Mouse (Mus musculus): ENCODE data around the gene Bola1. TPM values are rescaled to one million over a fixed set of nuclear protein-coding genes. Genes with fewer than 3 reads are reported as not detected.

Gene Bola1
- total and polyA plus RNA-seq, 3 experiments, result 22.6 to 36.0 (median 28.7) TPM

DNA sequence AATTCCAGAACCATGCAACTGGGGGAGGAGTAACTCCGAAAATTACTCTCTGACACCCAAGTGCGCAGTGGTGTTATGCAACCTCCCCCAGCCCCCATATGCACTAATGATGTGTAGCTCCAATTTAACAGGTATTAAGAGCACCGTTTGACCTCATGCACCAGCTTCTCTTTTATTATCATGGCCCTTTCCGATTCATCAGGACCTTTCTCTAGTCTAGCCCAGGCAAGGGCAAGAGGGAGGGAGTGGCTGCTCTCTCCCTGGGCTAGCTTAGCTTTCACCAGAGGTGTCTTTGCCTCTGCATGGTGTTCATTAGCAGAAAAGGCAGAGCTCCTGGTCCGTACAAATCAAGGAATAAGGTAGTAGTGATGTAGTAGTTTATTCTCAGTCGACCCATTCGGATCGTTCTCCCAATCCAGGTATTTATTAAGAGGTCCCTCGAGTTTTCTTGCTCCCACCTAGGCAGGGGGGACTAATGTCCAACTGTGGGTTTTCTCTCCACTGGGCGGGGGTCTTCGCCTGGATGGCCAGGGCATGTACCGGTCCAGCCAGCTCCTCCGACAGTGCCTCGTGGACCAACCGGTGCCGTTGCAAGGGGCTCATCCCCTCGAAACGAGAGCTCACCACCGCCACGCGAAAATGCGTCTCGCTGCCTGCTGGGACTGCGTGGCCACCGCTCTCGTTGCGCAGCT is 22.9 kb downstream of the Bola1 start:
- Histone ChIP-seq H3K27ac (peak overlapping the region; percentile 91), H3K4me3 (peak overlapping the region; percentile 70)
- intact Hi-C loops (cut with DNase I), result no loop called here

DNA sequence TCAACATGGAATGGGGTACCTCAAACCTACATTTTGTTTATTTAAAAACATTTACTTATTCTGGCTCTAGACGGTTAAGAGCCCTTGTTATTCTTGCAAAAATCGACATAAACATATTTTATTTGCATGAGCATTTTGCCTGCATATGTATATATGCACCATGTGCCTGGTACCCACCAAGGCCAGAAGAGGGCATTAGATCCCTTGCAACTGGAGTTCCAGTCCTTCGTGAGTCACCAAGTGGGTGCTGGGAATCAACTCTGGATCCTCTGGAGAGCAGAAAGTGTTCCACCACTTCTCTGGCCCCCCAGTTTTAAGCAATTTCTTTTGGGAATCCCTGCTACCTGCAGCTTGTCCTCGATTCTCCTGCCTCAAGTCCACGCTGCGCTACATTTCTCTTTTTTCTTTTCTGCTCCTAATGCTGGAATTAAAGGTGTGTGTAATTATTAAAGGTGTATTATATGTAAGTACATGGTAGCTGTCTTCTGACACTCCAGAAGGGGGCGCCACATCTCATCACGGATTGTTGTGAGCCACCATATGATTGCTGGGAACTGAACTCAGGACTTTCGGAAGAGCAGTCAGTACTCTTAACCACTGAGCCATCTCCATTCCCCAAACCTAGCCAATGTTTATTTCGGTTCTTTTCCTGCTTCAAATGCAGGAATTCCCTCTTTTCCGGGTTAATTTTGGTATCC is 23.7 kb downstream of the Bola1 start:
- no peak overlapping the region for H3K4me3 ChIP-seq
- intact Hi-C loops (cut with DNase I), result no loop called here
- H3K36me3 ChIP-seq (ENCODE audit: control insufficient read depth, insufficient read depth, low read length), result no peaks in the 10 kb centered on the region
- TF ChIP-seq POLR2A (IDR thresholded peaks at IDR 0.05; ENCODE audit: insufficient read depth, low read depth, low read length) (0 out of 2 replicates have a peak, but pooled peaks have one; percentile 29), EP300 (IDR thresholded peaks at IDR 0.05; ENCODE audit: insufficient read depth, low read depth, low read length) (no peak), CTCF (IDR thresholded peaks at IDR 0.05) (peak; percentile 41)
- H3K27me3 ChIP-seq (ENCODE audit: control insufficient read depth, insufficient read depth, low read length), result no peaks in the 10 kb centered on the region
- DNase-seq, result no peak
- no peak overlapping the region for H3K27ac ChIP-seq
- H3K4me1 ChIP-seq (ENCODE audit: control insufficient read depth, insufficient read depth, low read length), result no peaks in the 10 kb centered on the region
- no peaks in the 10 kb centered on the region for H3K79me2 ChIP-seq (replicated peaks; ENCODE audit: control insufficient read depth, insufficient read depth, low read length)
- H3K9ac ChIP-seq (ENCODE audit: low read depth, low read length), result no peak overlapping the region
- WGBS, result 92% methylated on average over 11 of the region's 11 CpGs

More for the DNA sequence above, 22.9 kb downstream of the Bola1 start:
- TF ChIP-seq CTCF (IDR thresholded peaks at IDR 0.05), result no peak
- TF ChIP-seq POLR2A (IDR thresholded peaks at IDR 0.05; ENCODE audit: insufficient read depth, low read depth, low read length), result no peak
- TF ChIP-seq EP300 (IDR thresholded peaks at IDR 0.05; ENCODE audit: insufficient read depth, low read depth, low read length), result no peak
- Histone ChIP-seq H3K9ac (ENCODE audit: low read depth, low read length) (peak overlapping the region; percentile 80), H3K27me3 (ENCODE audit: control insufficient read depth, insufficient read depth, low read length) (no peaks in the 10 kb centered on the region), H3K79me2 (replicated peaks; ENCODE audit: control insufficient read depth, insufficient read depth, low read length) (no peaks in the 10 kb centered on the region), H3K36me3 (ENCODE audit: control insufficient read depth, insufficient read depth, low read length) (no peaks in the 10 kb centered on the region), H3K4me1 (ENCODE audit: control insufficient read depth, insufficient read depth, low read length) (no peaks in the 10 kb centered on the region)
- no peak for DNase-seq
- WGBS, result 19% methylated on average over 27 of the region's 27 CpGs

- intact Hi-C loops (cut with DNase I), result no loop called here
- Histone ChIP-seq H3K36me3 (ENCODE audit: control insufficient read depth, insufficient read depth, low read length) (no peaks in the 10 kb centered on the region), H3K27me3 (ENCODE audit: control insufficient read depth, insufficient read depth, low read length) (no peaks in the 10 kb centered on the region), H3K79me2 (replicated peaks; ENCODE audit: control insufficient read depth, insufficient read depth, low read length) (no peaks in the 10 kb centered on the region), H3K9ac (ENCODE audit: low read depth, low read length) (no peak overlapping the region), H3K27ac (no peak overlapping the region), H3K4me3 (no peak overlapping the region), H3K4me1 (ENCODE audit: control insufficient read depth, insufficient read depth, low read length) (no peaks in the 10 kb centered on the region)
- no peak for DNase-seq
- no peak for TF ChIP-seq POLR2A (IDR thresholded peaks at IDR 0.05; ENCODE audit: insufficient read depth, low read depth, low read length)
- TF ChIP-seq EP300 (IDR thresholded peaks at IDR 0.05; ENCODE audit: insufficient read depth, low read depth, low read length), result no peak
- TF ChIP-seq CTCF (IDR thresholded peaks at IDR 0.05), result no peak
- WGBS, result 87% methylated on average over 10 of the region's 10 CpGs
Measured at GRCm38 (mm10) chr3:96194966-96195365, 24.5 kb downstream of the Bola1 start.

- Histone ChIP-seq H3K27me3 (ENCODE audit: control insufficient read depth, insufficient read depth, low read length) (no peaks in the 10 kb centered on the region), H3K27ac (no peak overlapping the region), H3K4me1 (ENCODE audit: control insufficient read depth, insufficient read depth, low read length) (no peaks in the 10 kb centered on the region), H3K4me3 (no peak overlapping the region), H3K9ac (ENCODE audit: low read depth, low read length) (no peak overlapping the region), H3K79me2 (replicated peaks; ENCODE audit: control insufficient read depth, insufficient read depth, low read length) (no peaks in the 10 kb centered on the region), H3K36me3 (ENCODE audit: control insufficient read depth, insufficient read depth, low read length) (no peaks in the 10 kb centered on the region)
- intact Hi-C loops (cut with DNase I), result no loop called here
- 44% methylated on average over 12 of the region's 12 CpGs for WGBS
- no peak for DNase-seq
- no peak for TF ChIP-seq CTCF (IDR thresholded peaks at IDR 0.05)
- TF ChIP-seq POLR2A (IDR thresholded peaks at IDR 0.05; ENCODE audit: insufficient read depth, low read depth, low read length), result no peak
- no peak for TF ChIP-seq EP300 (IDR thresholded peaks at IDR 0.05; ENCODE audit: insufficient read depth, low read depth, low read length)
Measured at GRCm38 (mm10) chr3:96192977-96193376, 26.5 kb downstream of the Bola1 start.

DNA sequence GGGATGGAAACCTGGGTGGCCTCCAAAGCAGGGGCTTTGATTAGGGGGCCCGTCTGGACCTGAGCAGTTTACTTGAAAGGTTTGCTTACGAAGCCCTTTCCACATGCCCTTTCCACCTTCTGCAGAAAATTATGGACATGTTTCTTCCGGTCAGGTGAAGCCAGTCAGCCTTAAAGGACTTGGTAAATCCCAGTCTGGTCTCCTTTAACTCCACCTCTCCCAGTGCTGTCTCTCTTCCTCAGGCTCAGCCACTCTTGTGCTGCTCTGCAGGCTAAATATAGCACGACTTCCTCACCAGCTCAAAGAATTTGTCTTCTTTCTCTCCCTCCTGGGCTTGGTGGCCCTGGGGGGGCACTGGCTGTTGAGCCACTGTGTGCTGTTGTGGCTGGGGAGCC is 37.1 kb downstream of the Bola1 start:
- Histone ChIP-seq H3K36me3 (ENCODE audit: control insufficient read depth, insufficient read depth, low read length) (no peaks in the 10 kb centered on the region), H3K27me3 (ENCODE audit: control insufficient read depth, insufficient read depth, low read length) (no peaks in the 10 kb centered on the region), H3K79me2 (replicated peaks; ENCODE audit: control insufficient read depth, insufficient read depth, low read length) (no peaks in the 10 kb centered on the region), H3K4me1 (ENCODE audit: control insufficient read depth, insufficient read depth, low read length) (peaks cover 2% of the 10 kb centered on the region), H3K4me3 (no peak overlapping the region), H3K27ac (peak overlapping the region; percentile 51), H3K9ac (ENCODE audit: low read depth, low read length) (no peak overlapping the region)
- intact Hi-C loops (cut with DNase I), result no loop called here
- no peak for DNase-seq
- 15% methylated on average over 4 of the region's 4 CpGs for WGBS
- no peak for TF ChIP-seq CTCF (IDR thresholded peaks at IDR 0.05)
- TF ChIP-seq POLR2A (IDR thresholded peaks at IDR 0.05; ENCODE audit: insufficient read depth, low read depth, low read length), result no peak
- TF ChIP-seq EP300 (IDR thresholded peaks at IDR 0.05; ENCODE audit: insufficient read depth, low read depth, low read length), result no peak

All from heart, adult 2 months (tissue).